Mouse (Mus musculus) olfactory bulb, adult 2 months (tissue): ENCODE measurements around the gene Timm23.

ENCODE experiments used
- CTCF ChIP-seq: fragments of 200-500 bp; IDR thresholded peaks from 2 replicates; pipeline ENCODE4 v1.5.1; 2012; ENCODE audit warnings: low read depth, mild to moderate bottlenecking, low read length, moderate library complexity; ENCODE audit not compliant: insufficient read depth
- POLR2A ChIP-seq: fragments of 200-500 bp; IDR thresholded peaks from 2 replicates; pipeline ENCODE4 v1.6.1; 2012; ENCODE audit warnings: mild to moderate bottlenecking, low read depth, low read length, moderate library complexity; ENCODE audit not compliant: insufficient read depth

DNA sequence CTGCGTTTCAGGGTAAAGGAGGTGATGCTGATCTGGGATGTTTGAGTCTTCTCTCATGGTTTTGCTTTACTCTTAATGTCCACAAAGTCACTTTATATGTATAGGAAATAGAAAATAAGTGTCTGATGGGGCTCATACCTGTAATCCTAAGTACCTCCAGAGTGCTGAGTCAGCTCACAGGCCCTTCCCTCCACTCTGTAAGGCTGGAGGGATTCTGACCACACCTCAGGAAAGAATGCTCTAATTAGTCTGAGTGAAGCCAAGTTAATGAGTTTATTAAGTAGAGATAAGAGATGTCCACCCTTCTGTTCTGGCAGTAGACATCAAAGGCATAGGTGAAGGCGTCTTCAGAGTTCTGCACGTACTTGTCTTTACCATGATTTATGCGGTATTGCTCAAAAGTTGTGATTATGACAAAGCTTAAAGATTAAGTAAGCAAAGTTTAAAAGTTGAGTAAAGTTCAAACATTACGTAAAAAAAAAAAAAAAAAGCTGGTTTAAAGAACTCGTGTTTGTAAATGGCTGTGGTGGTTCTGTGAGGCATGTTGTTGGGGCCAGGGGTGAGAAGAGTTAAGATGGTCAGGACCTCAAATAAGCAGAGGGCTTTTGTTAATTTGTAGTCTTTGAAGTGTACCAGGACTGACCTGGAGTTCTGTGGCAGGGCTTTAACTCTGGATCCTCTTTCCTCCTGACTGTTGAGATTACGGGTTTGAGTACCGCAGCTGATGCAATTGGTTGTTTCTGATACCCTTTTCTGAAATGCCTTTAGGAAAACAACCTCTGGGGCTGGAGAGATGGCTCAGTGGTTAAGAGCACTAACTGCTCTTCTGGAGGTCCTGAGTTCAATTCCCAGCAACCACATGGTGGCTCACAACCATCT lies 37.3 kb downstream of the Timm23 start:
- TF ChIP-seq CTCF (no peak), POLR2A (no peak)
